Comparison of ENCODE assay signal across 20 mouse cellular contexts in the genomic region with DNA sequence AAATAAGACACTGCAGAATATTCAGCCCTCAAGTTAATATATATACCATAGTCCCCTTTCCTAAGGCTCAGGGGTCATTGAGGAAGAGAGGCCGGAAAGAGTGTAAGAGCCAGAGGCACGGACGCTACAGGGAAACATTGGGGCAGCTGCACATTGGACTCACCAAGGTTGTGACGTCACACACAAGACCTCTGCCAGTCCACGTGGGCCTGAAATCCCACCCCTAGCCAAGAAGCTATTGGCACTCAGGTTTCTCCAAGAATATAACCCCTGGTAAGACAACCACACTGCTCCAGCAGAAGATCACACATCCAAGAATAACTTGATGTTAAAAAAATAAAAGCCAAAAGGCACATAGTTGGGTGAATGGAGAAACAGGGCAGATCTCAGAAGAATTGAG.
DNase-seq lines count a peak whose midpoint lies in the region; ATAC-seq lines count a peak whose summit lies in the region.
"Had no signal": no experiment of that assay in that cellular context is flagged by ENCODE, and none has a peak within 500 bp of the region (broad histone marks: within the 10 kb centered on the region; RNA-seq: fewer than 3 reads in every experiment).

No protein-coding gene starts in this region.

- intact Hi-C loops in gastrocnemius, postnatal 14 days (cut with DNase I; ENCODE audit: low total_unique reads), result no loop called here

- H3K4me3 ChIP-seq in heart, embryonic 12.5 days, result no peak overlapping the region
- H3K4me3 ChIP-seq: embryonic facial prominence, embryonic 15.5 days; erythroblast, embryonic 14.5 days; forebrain, embryonic 10.5 days; hindbrain, embryonic 12.5 days had no signal

- WGBS in heart, embryonic 12.5 days, result 85% methylated on average over 5 of the region's 5 CpGs

- H3K36me3 ChIP-seq in heart, embryonic 12.5 days, result no peaks in the 10 kb centered on the region
- H3K36me3 ChIP-seq: embryonic facial prominence, embryonic 15.5 days; forebrain, embryonic 10.5 days; hindbrain, embryonic 12.5 days had no signal

- H3K4me2 ChIP-seq in heart, embryonic 12.5 days, result no peak overlapping the region
- H3K4me2 ChIP-seq: embryonic facial prominence, embryonic 15.5 days; hindbrain, embryonic 12.5 days had no signal

- ATAC-seq in heart, embryonic 12.5 days (ENCODE audit: insufficient number of reproducible peaks, low FRiP score), result no peak
- ATAC-seq: forebrain, embryonic 14.5 days; hindbrain, embryonic 16.5 days had no signal

- H3K27me3 ChIP-seq in heart, embryonic 12.5 days (replicated peaks), result no peaks in the 10 kb centered on the region
- H3K27me3 ChIP-seq: embryonic facial prominence, embryonic 15.5 days; hindbrain, embryonic 12.5 days had no signal

- no peaks in the 10 kb centered on the region for H3K9me3 ChIP-seq in heart, embryonic 12.5 days (replicated peaks)
- H3K9me3 ChIP-seq: embryonic facial prominence, embryonic 15.5 days; forebrain, embryonic 10.5 days; hindbrain, embryonic 12.5 days had no signal

- H3K9ac ChIP-seq in heart, embryonic 12.5 days, result no peak overlapping the region
- H3K9ac ChIP-seq: embryonic facial prominence, embryonic 15.5 days; hindbrain, embryonic 12.5 days had no signal

- H3K4me1 ChIP-seq in heart, embryonic 12.5 days (replicated peaks), result peaks cover 17% of the 10 kb centered on the region

- H3K27ac ChIP-seq in heart, embryonic 12.5 days (ENCODE audit: poor library complexity, severe bottlenecking), result no peak overlapping the region
- H3K27ac ChIP-seq: embryonic facial prominence, embryonic 15.5 days; forebrain, embryonic 10.5 days; hindbrain, embryonic 12.5 days had no signal

- DNase-seq in heart, adult 11 months, result peak; percentile 74
- DNase-seq in gastrocnemius, adult 8-10 months (ENCODE audit: low spot score in 2 of 2), result peak; percentile 66 to 73
- DNase-seq in gastrocnemius, postnatal 14 days, result peak; percentile 64
- peak; percentile 86 for DNase-seq in skeletal muscle tissue, adult 2 months (ENCODE audit: low read depth, low spot score)
- no peak for DNase-seq in adrenal gland, adult 18-20 months (ENCODE audit: low spot score in 2 of 2)
- no peak for DNase-seq in testis, postnatal 14 days (ENCODE audit: low spot score)
- DNase-seq: adrenal gland, postnatal 10 days; cerebellum, adult 11-12 months; cerebellum, adult 9-10 months; embryo, embryonic 11 days; heart, postnatal 10 days; heart, postnatal 4 days; kidney, adult 11 months had no signal

Comparison
In these comparisons a context has a peak if more than half of its experiments do, and no peak if none do; other contexts are left out.
1. DNase-seq: peak in heart, adult 11 months (single experiment), gastrocnemius, adult 8-10 months (2 of 2), gastrocnemius, postnatal 14 days (single experiment) and skeletal muscle tissue, adult 2 months (single experiment); none in adrenal gland, adult 18-20 months (0 of 2) and testis, postnatal 14 days (single experiment).